Mouse (Mus musculus): Measurements from ENCODE around the gene Pex11b. TPM values are rescaled to one million over a fixed set of nuclear protein-coding genes. Genes with fewer than 3 reads are reported as not detected.

The Pex11b gene
- polyA plus RNA-seq, 1 experiment from 2014 or later: 19.8 TPM

Other genes with a start within 250 kb of the Pex11b start
- not detected in 2 replicates for gene BC107364, start 183.1 kb upstream of the Pex11b start, polyA plus RNA-seq (2015; fragmentation: Nextera tagmentation; extraction: Ambion mirVana)
- 1.3 and 1.7 TPM in 2 replicates for gene Hfe2, start 110.2 kb upstream of the Pex11b start, polyA plus RNA-seq (2015; fragmentation: Nextera tagmentation; extraction: Ambion mirVana)
- gene Txnip, start 77.4 kb upstream of the Pex11b start, polyA plus RNA-seq (2015; fragmentation: Nextera tagmentation; extraction: Ambion mirVana): 29.7 and 29.9 TPM in 2 replicates
- 0.29 TPM in 1 of 2 replicates, not detected in the other for gene Gm16253, start 58.4 kb upstream of the Pex11b start, polyA plus RNA-seq (2015; fragmentation: Nextera tagmentation; extraction: Ambion mirVana)
- gene Polr3gl, start 41.2 kb upstream of the Pex11b start, polyA plus RNA-seq (2015; fragmentation: Nextera tagmentation; extraction: Ambion mirVana): 13.0 and 13.5 TPM in 2 replicates
- 0.12 and 0.14 TPM in 2 replicates for gene Ankrd34a, start 38.7 kb upstream of the Pex11b start, polyA plus RNA-seq (2015; fragmentation: Nextera tagmentation; extraction: Ambion mirVana)
- gene Lix1l, start 34.2 kb upstream of the Pex11b start, polyA plus RNA-seq (2015; fragmentation: Nextera tagmentation; extraction: Ambion mirVana): 0.73 and 0.87 TPM in 2 replicates
- gene Rbm8a, start 5.4 kb upstream of the Pex11b start, polyA plus RNA-seq (2015; fragmentation: Nextera tagmentation; extraction: Ambion mirVana): 78.8 and 87.7 TPM in 2 replicates
- 0.02 TPM in 1 of 2 replicates, not detected in the other for gene Gm42957, start 98 bp downstream of the Pex11b start, polyA plus RNA-seq (2015; fragmentation: Nextera tagmentation; extraction: Ambion mirVana)
- 0.13 and 0.24 TPM in 2 replicates for gene Itga10, start 10.2 kb downstream of the Pex11b start, polyA plus RNA-seq (2015; fragmentation: Nextera tagmentation; extraction: Ambion mirVana)
- gene Ankrd35, start 34.8 kb downstream of the Pex11b start, polyA plus RNA-seq (2015; fragmentation: Nextera tagmentation; extraction: Ambion mirVana): 0.38 and 0.59 TPM in 2 replicates
- 6.1 and 8.5 TPM in 2 replicates for gene Pias3, start 61.0 kb downstream of the Pex11b start, polyA plus RNA-seq (2015; fragmentation: Nextera tagmentation; extraction: Ambion mirVana)
- 0.94 and 1.0 TPM in 2 replicates for gene Nudt17, start 73.2 kb downstream of the Pex11b start, polyA plus RNA-seq (2015; fragmentation: Nextera tagmentation; extraction: Ambion mirVana)
- gene Polr3c, start 92.3 kb downstream of the Pex11b start, polyA plus RNA-seq (2015; fragmentation: Nextera tagmentation; extraction: Ambion mirVana): 25.5 and 27.6 TPM in 2 replicates
- gene Rnf115, start 92.3 kb downstream of the Pex11b start, polyA plus RNA-seq (2015; fragmentation: Nextera tagmentation; extraction: Ambion mirVana): 29.7 and 36.5 TPM in 2 replicates
- gene Pdzk1, start 193.9 kb downstream of the Pex11b start, polyA plus RNA-seq (2015; fragmentation: Nextera tagmentation; extraction: Ambion mirVana): 8.2 and 9.4 TPM in 2 replicates
- gene Cd160, start 194.0 kb downstream of the Pex11b start, polyA plus RNA-seq (2015; fragmentation: Nextera tagmentation; extraction: Ambion mirVana): 0.14 and 0.16 TPM in 2 replicates

Data from liver, embryonic 13.5 days (tissue).